Mouse (Mus musculus) splenic B cell, adult 2 months (primary cell): ENCODE data around the gene Map3k13.
A peak's percentile ranks its signal among the peaks of the same experiment; 100 is the strongest.
"Not testable (repeated sequence)": the region's sequence is repeated elsewhere in the genome, so short reads cannot be mapped to it uniquely, and the experiment has no call there.

ENCODE experiments used
- DNase-seq: peaks from one replicate; pipeline ENCODE4 v3.0.0-alpha.2; 2011; ENCODE audit warnings: low read depth, low spot score
- H3K27me3 ChIP-seq: 2 replicates; pipeline ENCODE4 v1.6.1; 2012; ENCODE audit warnings: mild to moderate bottlenecking, low read length, moderate library complexity, mixed read lengths; ENCODE audit not compliant: control insufficient read depth, poor library complexity, insufficient read depth, severe bottlenecking
- H3K36me3 ChIP-seq: 2 replicates; pipeline ENCODE4 v1.6.1; 2012; ENCODE audit warnings: mild to moderate bottlenecking, low read length, moderate library complexity, mixed read lengths; ENCODE audit not compliant: control insufficient read depth, poor library complexity, insufficient read depth, severe bottlenecking

Gene Map3k13

DNA sequence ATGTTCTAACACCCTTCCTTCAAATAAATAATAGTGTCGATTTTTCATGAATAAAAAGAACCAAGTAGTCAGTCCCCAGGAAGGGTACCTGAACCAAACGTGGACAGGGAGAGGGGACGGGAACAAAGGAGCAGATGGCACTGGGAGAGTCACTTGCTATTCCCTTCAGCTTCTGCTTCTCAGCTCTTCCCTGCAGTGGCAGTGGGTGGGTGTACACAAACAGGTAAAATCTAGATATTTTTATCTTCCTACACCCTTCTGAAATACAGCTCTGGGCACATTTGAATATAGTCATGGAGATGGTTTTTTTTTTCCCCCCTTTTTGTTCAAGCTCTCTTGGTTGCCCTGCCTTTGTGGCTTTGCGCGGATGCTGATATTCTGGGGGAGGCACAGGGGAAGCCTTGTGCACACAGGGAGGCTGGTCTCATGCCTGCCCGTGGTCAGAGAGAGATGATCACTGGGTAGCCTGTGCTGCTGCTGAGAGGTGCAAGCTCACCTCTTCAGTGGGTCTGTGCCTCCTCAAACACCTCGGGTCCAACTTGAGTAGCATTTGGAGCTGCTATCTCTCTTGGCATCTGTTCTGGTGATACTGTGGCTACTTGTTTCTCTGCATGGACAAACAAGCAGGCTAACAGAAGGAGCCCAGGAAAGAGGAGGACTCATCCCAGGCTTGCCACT, 87.6 kb downstream of the Map3k13 start:
- H3K36me3 ChIP-seq: no peaks in the 10 kb centered on the region
- H3K27me3 ChIP-seq: no peaks in the 10 kb centered on the region
- no peak for DNase-seq

DNA sequence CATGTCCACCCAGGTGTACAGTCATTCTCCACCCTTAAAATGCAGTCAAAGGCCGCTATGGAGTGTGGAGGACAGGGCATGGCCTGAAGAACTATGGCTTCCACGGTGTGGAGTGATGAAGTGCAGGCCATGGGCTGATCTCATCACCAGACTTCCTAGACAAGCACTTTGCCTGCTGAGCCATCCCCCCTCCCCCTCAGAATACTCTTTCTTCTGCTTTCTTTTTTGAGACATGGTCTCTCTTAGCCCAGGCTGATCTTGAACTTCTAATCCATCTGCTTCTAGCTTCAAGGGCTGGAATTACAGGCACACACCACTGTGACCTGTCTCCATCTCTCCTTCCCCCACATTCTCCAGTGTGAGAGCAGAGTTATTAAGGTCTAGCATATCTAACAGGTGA, 93.5 kb downstream of the Map3k13 start:
- Histone ChIP-seq H3K36me3 (no peaks in the 10 kb centered on the region), H3K27me3 (no peaks in the 10 kb centered on the region)
- DNase-seq: no peak

DNA sequence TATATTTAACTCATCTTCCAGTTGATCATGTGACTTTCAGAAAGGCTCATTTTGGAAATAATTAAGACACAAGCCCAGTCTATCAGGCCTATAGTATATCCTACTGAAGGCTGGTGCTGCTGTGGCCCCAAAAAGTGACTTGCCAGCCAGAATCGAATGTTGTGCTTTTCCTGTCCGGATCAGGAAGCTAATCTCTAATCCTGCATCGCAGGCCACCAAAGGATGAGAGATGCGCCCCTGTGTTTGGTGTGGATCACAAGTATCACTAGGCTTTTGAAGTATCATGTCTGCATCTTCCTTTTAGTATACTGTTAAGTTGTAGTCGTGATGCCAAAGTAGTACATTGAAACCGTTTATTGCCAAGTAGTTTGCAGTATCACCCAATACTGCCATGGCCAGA, 99.7 kb downstream of the Map3k13 start:
- no peaks in the 10 kb centered on the region for H3K27me3 ChIP-seq
- no peak for DNase-seq
- no peaks in the 10 kb centered on the region for H3K36me3 ChIP-seq

DNA sequence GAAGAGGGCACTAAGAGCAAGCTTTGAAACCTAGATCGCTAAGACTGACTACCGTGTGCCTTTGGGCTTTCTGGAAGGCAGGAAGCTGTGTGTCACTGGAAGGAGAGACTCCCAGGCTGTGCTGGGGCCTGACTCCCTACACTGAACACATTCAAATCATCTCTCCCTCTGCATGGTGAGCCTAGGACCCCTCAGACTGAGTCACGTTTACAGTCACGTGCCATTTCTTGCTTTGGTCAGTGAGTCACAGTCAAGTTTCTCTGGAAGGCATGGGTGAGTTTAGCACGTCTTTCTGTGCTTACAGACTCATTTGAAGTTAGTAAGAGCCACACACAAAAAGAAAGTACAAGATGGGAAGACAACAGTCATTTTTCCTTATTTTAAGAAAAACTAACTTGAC, 107.1 kb downstream of the Map3k13 start:
- Histone ChIP-seq H3K27me3 (no peaks in the 10 kb centered on the region), H3K36me3 (no peaks in the 10 kb centered on the region)
- DNase-seq: no peak

DNA sequence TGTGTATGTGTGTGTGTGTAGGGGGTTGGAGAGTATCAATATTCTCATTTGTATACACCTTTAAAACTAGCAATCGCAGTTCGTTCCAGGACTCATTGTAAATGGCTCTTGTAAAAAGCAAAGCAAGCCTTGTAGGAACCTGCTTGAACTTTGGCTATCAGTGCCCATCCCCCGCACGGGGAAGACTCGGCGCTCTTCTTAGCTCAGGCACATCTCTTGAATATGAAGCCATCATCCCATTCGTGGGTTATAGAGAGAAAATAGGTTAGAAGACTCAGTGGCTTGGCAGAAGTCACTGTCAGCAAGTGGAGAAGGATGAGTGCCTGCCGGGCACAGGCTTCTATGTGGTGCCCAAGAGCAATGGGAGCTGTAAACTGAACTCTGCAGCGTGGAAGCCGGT, 110.5 kb downstream of the Map3k13 start:
- Histone ChIP-seq H3K27me3 (no peaks in the 10 kb centered on the region), H3K36me3 (no peaks in the 10 kb centered on the region)
- no peak for DNase-seq

DNA sequence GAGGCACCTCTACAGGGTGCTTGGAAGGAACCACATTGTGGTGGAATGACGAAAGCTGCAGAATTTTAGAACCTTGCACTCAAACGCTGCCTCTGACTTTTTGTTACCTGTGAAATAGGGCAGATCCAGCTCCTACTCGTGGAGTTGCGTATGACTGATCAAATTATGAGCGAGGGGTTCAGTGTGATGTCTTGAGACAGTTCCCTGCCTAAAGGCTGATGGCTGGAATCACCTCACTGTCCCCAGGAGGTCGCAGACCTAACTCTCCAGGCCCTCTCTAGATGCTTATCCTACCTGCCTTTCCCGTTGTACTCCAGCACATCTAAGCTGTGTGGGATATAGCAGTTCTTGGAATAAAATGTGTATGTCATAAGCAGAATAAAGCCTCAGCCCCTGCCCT, 111.8 kb downstream of the Map3k13 start:
- Histone ChIP-seq H3K36me3 (no peaks in the 10 kb centered on the region), H3K27me3 (no peaks in the 10 kb centered on the region)
- DNase-seq: no peak

DNA sequence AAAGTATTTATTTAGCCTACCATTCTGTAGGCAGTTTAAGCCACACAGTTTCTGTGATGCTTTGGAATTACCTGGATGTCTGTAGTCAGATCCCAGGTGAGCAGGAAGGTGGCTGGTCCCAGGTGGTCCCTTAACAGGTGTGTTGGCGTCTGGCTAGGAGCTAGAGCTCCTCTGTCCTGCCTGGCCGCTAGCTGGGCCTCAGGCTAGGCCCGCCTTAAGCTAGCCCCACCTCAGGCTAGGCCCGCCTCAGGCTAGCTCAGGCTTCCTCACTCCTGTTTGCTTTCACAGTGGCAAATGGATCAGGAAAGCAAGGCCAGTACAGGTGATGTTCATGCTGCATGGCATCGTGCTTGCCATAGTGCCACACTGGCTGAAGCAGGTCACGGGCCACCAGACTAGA, 112.8 kb downstream of the Map3k13 start:
- DNase-seq: no peak
- H3K36me3 ChIP-seq: no peaks in the 10 kb centered on the region
- H3K27me3 ChIP-seq: no peaks in the 10 kb centered on the region

DNA sequence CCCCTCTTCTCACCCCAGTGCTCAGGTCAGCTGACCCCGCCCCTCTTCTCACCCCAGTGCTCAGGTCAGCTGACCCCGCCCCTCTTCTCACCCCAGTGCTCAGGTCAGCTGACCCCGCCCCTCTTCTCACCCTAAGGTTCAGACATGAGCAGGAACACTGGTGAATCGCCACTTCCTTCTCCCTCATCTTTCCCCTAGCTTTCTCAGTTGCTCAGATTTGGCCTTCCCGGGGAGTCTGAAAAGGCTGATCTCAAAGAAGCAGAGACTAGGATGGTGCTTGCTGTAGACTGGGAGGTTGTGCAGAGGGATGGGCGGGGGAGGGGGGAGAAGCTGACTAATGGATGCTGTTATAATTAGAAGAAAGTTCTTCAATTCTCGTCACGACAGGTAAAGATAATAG, 114.8 kb downstream of the Map3k13 start:
- H3K36me3 ChIP-seq, DNase-seq, H3K27me3 ChIP-seq: not testable (repeated sequence)

DNA sequence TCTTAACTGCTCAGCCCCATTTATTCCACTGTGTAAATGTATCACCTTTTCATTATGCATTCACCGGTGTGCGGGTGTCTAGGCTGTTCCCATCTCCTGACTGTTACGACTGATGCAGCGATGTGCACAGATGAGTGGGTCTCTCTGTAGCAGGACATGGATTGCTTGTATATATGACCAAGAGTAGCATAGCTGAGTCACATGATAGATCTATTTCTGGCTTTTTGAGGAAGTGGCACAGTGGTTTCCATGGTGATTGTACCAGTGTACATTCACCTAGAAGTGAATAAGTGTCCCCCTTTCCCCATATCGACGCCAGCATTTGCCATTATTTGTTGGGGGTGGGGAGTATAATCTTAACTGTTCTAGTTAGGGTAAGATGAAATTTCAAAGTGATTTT, 119.2 kb downstream of the Map3k13 start:
- DNase-seq: peak; percentile 73
- Histone ChIP-seq H3K27me3 (no peaks in the 10 kb centered on the region), H3K36me3 (no peaks in the 10 kb centered on the region)

DNA sequence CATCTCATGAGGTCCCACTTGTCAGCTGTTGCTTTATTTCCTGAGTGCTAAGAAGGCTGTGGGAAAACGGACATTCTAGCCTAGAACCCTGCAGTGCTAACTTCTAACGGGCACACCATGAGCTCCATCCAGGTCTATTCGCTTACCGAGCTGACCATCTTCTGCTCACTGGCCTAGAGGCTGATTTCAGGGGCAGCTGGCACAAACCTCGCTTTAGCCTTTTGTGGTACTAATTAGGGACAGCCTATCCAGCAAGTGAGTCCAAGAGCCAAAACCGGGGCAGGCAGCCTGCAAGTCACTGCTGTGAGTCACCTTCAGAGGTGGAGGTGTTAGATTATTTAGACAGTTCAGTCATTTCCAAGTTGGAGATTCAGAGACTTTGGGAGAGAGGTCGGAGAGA, 122.5 kb downstream of the Map3k13 start:
- no peaks in the 10 kb centered on the region for H3K27me3 ChIP-seq
- H3K36me3 ChIP-seq: no peaks in the 10 kb centered on the region
- no peak for DNase-seq

DNA sequence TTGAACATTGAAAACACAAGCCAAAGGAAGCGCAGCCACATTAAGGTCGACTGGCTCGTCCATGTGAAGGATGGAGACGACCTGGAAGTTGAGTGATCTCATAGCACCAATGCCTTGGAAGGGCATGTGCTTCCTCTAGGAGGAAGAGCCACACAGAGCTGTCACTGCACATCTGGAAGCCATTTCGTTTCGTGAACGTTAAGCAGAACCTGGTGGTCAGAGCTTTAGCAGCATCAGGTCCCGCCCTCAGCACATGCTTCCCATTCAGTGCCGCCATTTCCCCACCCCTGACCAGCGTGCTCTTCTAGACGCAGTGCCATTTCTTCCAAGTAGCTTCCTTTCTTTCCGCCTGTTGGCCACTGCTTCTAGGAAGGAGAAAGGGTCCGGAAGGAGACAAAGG, 134.3 kb downstream of the Map3k13 start:
- DNase-seq: no peak
- Histone ChIP-seq H3K36me3 (no peaks in the 10 kb centered on the region), H3K27me3 (no peaks in the 10 kb centered on the region)

DNA sequence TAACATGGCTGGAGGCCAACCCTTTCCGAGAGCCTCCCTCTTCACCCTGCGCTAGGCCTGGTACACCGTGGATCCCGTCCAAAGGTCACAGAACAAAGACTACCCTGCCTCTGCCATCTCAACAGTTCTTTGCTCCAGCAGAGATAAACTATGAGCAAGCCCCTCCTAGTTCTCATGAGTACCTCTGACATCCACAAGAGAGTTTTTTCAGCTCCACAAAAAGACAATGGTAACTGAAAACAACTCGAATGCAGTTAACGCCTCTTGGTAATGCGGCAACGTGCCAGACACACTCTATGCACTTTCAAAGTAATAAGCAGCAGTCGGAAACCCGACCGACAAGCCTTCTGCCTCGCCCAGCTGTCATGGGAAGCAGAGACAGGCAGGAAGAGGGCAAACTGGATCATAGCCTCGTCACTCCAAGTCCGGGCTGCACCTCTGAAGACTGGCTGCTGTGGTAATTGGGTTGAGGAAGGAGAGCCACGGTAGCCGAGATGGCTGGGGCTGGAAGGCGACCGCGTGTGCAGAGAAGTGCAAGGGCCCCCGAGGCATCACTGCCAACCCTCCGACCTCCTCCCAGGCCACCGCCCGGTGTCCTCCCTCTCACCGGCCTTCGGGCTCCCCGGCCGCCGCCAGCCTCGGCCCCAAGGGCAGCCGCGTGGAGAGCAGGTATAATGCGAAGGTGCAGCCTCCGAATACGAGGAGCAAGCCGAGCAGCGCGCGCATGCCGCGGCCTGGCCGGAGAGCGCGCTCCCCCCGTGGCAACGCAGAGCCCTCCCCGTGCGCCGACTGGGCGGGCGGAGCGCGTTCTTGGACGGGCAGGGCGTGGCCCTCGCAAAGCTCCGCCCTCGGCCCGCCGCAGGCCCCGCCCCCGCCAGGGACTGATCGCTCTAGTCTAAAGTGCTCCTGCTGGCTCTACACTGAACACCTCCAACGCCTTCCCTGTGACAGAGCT, 152.9 kb downstream of the Map3k13 start, which contains the start of gene Tmem41a:
Gene Tmem41a (minus strand): TSS at position 792 of the 955 bp plus-strand sequence.
- no peaks in the 10 kb centered on the region for H3K27me3 ChIP-seq
- DNase-seq: peak; percentile 84
- no peaks in the 10 kb centered on the region for H3K36me3 ChIP-seq

DNA sequence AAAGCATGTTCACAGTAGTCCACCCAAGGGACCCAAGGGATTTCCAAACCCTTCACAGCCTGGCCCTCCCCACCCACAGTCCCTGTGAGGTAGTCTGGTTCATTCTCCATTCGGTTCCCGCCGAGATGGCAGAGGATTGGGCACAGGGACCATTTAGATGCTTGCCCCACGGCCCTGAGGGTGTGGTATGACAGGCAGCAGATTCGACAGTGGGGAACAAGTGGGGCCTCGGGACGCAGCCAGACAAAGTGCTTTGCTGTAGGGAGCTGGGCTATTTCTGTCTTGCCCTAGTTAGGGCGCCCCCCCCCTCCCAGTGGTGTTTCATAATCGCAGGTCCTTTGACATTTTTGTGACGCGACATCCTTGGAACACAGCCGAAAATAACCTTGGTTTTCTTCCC, 161.4 kb downstream of the Map3k13 start:
- DNase-seq: no peak
- Histone ChIP-seq H3K36me3 (no peaks in the 10 kb centered on the region), H3K27me3 (no peaks in the 10 kb centered on the region)

DNA sequence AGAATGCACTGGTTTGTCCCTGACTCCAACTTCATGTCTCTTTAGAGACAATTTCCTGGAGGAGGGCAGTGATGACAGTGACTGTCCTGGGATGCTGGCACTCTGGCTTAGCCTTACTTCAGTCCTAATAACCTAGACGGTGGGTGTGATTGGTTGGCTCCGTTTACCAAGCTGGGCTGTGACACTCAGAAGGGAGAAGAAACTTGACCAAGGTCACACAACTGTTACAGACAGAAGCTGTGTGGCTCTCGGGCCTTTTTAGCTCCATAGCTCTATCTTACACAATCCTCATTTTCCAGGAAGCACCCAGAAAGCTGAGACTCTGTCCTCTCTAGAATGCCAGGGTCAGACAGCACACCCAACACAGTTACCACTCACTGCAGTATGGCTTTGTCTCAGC, 171.4 kb downstream of the Map3k13 start:
- Histone ChIP-seq H3K36me3 (no peaks in the 10 kb centered on the region), H3K27me3 (no peaks in the 10 kb centered on the region)
- DNase-seq: no peak

DNA sequence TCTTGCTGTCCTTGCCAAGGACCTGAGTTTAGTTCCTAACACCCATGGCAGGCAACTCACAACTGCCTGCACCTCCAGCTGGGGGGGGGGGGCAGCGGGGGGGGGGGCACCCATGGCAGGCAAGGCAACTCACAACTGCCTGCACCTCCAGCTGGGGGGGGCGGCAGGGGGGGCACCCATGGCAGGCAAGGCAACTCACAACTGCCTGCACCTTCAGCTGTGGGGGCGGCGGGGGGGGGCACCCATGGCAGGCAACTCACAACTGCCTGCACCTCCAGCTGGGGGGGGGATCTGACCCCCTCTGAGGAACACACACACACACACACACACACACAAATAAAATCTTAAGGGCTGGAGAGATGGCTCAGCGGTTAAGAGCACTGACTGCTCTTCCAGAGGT, 175.7 kb downstream of the Map3k13 start:
- no peaks in the 10 kb centered on the region for H3K36me3 ChIP-seq
- H3K27me3 ChIP-seq: no peaks in the 10 kb centered on the region
- DNase-seq: no peak
